Comparison of ENCODE assay signal across 8 mouse cellular contexts in the genomic region with DNA sequence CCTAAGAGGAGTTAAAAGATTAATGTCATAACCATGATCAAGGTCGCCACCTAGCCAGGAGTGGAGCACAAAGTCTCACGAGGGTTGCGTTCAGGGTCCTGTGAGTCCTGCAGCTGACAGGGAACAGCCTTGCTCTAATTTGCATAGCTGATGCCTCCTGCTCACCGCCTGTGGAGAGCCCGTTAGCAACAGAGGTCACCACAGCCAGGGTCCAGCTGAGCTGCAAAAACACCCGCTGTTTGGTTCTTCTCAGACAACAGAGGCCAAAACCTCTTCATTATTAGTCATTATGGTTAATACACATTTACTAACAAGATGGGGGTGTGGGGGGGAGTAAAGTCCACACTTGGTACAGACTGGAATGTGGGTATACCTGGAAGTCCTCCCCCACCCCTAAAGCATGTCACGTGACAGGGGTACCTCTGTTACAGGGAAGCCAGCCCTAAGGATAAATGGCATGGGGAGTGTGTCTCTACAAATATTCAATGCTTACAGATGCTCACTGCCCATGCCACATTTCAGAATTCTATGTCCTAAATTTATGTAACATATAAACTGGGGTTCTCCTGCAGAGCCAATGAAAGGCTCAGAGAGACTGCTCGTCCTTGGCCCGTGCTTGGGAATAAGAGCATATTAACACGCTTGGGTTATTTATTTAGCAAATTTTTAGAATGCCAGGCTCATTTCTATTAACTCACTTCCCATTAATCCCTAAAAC.
DNase-seq lines count a peak whose midpoint lies in the region; TF ChIP-seq lines count a peak whose summit lies in the region.

No protein-coding gene starts in this region.

- H3K9ac ChIP-seq in ES-E14 (ENCODE audit: insufficient read depth, low read depth, low read length, poor library complexity, severe bottlenecking), result no peak overlapping the region

- peak; percentile 37 for DNase-seq in heart, adult 11 months
- no peak for DNase-seq in heart, adult 9 months (ENCODE audit: low spot score in 2 of 2)
- peak; percentile 31 for DNase-seq in ES-E14 (ENCODE audit: low read depth, low spot score)
- peak; percentile 64 to 74 for DNase-seq in cerebellum, postnatal 10 days
- peak; percentile 18 for DNase-seq in kidney, postnatal 10 days
- DNase-seq in gastrocnemius, postnatal 4 days (ENCODE audit: low spot score in 2 of 2), result no peak
- no peak for DNase-seq in lung, adult 18-20 months
- DNase-seq in adrenal gland, adult 8-10 months, result no peak

- peaks cover 0 to 2% of the 10 kb centered on the region in 2 experiments; a peak in 1 of 4 replicates for H3K4me1 ChIP-seq in ES-E14 (ENCODE audit: control insufficient read depth in 2 of 2, insufficient read depth in 2 of 2, low read length in 2 of 2, poor library complexity in 1 of 2)

- no peaks in the 10 kb centered on the region for H3K9me3 ChIP-seq in ES-E14 (ENCODE audit: control insufficient read depth, insufficient read depth, low read depth, low read length)

- H3K27ac ChIP-seq in ES-E14 (ENCODE audit: insufficient read depth, low read depth, low read length, poor library complexity, severe bottlenecking), result no peak overlapping the region

- H3K4me3 ChIP-seq in ES-E14 (ENCODE audit: insufficient read depth in 1 of 2, low read depth in 1 of 2, low read length in 2 of 2, poor library complexity in 1 of 2, severe bottlenecking in 1 of 2), result no peak overlapping the region

- no peaks in the 10 kb centered on the region for H3K36me3 ChIP-seq in ES-E14 (ENCODE audit: control insufficient read depth, insufficient read depth, low read length, poor library complexity, severe bottlenecking)

- in situ Hi-C loops in ES-E14 (cut with MboI; ENCODE audit: low sequenced_read_pairs in 2 of 2, unreplicated experiment in 2 of 2), result no loop called here

TF ChIP-seq in ES-E14, 5 proteins besides CTCF, POLR2A, EP300 and RAD21:
- TF ChIP-seq CHD2 (IDR thresholded peaks at IDR 0.05; ENCODE audit: low read depth, low read length), result 0 out of 2 replicates have a peak, but pooled peaks have one; percentile 32
- no peak for TF ChIP-seq ZC3H11A (IDR thresholded peaks at IDR 0.05; ENCODE audit: borderline replicate concordance, low read depth, low read length)
- no peak for TF ChIP-seq MAFK (IDR thresholded peaks at IDR 0.05; ENCODE audit: insufficient read depth, low read depth, low read length)
- no peak for TF ChIP-seq HCFC1 (IDR thresholded peaks at IDR 0.05; ENCODE audit: borderline replicate concordance, insufficient read depth, low read length)
- no peak for TF ChIP-seq ZNF384 (IDR thresholded peaks at IDR 0.05; ENCODE audit: low read depth, low read length)

Comparison
In these comparisons a context has a peak if more than half of its experiments do, and no peak if none do; other contexts are left out.
1. DNase-seq: peak in heart, adult 11 months (single experiment), ES-E14 (single experiment), cerebellum, postnatal 10 days (2 of 2) and kidney, postnatal 10 days (single experiment); none in heart, adult 9 months (0 of 2), gastrocnemius, postnatal 4 days (0 of 2), lung, adult 18-20 months (0 of 2) and adrenal gland, adult 8-10 months (single experiment).